Mouse (Mus musculus) embryonic stem cell, embryonic (primary cell): ENCODE measurements at regions not wholly inside any gene's neighbourhood (a gene's known extent, or its start where the extent isn't known, plus 50 kb on each side); places are given as distances from the start of the nearest gene placed in this dataset.

ENCODE experiments used
- CTCF ChIA-PET, 4 experiments: fragments of 300-600 bp in 2 of 4; fragments of 350-600 bp in 2 of 4; sonication (Branson Sonifier 250); formaldehyde crosslinking; loops; one replicate each; lab custom pipeline; 2022; ENCODE audit warnings: inconsistent platforms in 2 of 4; lab: Charles Lee
- POLR2A ChIA-PET, 4 experiments: fragments of 300-600 bp in 2 of 4; fragments of 350-600 bp in 2 of 4; sonication (Branson Sonifier 250); formaldehyde crosslinking; loops; one replicate each; lab custom pipeline; 2022; ENCODE audit warnings: antibody characterized with exemption in 4 of 4, inconsistent platforms in 1 of 4; lab: Charles Lee

GRCm38 (mm10) chr4:105708080-105708796, 81.4 kb upstream of the Gm12728 start:
- CTCF ChIA-PET: no interaction called here

GRCm38 (mm10) chr4:105713956-105714355, 75.7 kb upstream of the Gm12728 start:
- ChIA-PET CTCF (no interaction called here), POLR2A (interaction anchor here in 1 of 4 experiments (0.5 kb wide), 1 partner anchor 818 kb away, joined by 5 read pairs; no protein-coding TSS in a partner anchor)

More at GRCm38 (mm10) chr4:105708080-105708796, 81.4 kb upstream of the Gm12728 start:
- POLR2A ChIA-PET: no interaction called here

DNA sequence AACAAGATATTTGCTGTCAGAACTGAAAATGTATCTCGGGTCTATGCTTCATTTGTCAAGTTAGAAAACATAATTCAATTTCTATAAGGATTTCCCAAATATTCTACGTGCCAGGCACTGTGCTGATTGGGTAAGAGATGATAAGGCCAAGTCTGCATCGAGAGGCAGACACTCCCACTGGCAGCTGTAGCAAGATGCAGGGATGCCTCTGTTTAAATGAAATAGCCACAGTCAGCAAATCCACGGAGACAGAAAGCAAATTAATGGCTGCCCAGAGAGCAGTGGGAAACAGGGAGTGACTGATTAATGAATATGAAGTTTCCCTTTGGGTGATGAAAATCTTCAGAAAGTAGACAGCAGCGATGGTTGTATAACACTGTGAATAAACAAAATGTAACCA, 71.6 kb upstream of the Gm12728 start:
- ChIA-PET POLR2A (no interaction called here), CTCF (no interaction called here)

DNA sequence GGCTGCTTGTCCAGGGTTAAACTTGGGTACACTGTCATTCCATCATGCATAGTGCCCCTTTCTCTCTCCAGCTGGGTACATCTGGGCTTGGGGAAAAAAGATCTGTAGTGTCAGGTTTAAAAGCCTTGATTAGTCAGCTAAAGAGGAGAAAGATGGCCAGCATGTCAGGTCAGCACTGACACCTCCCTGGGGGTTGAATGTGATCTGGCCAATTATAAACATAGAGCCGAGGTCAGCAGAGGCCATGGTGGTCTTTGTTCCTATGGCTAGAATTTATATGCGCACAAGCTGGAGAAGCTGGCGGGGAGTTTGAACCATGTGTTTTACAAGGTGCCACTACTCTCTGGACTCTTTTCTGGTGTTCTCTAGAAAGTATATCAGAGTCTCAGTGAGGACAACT, 61.0 kb upstream of the Gm12728 start:
- CTCF ChIA-PET: no interaction called here
- POLR2A ChIA-PET: no interaction called here

GRCm38 (mm10) chr4:105730900-105731299, 58.8 kb upstream of the Gm12728 start:
- POLR2A ChIA-PET: interaction anchor here in 1 of 4 experiments (0.6 kb wide), 1 partner anchor 409 kb away, joined by 5 read pairs; no protein-coding TSS in a partner anchor
- CTCF ChIA-PET: no interaction called here

GRCm38 (mm10) chr4:105735116-105735515, 54.6 kb upstream of the Gm12728 start:
- ChIA-PET CTCF (interaction anchor here in 2 of 4 experiments (0.9 to 1.5 kb wide), 2 partner anchors 206 to 583 kb away, joined by 3 read pairs; no protein-coding TSS in a partner anchor), POLR2A (interaction anchor here in 1 of 4 experiments (0.9 kb wide), 1 partner anchor 223 kb away, joined by 3 read pairs; no protein-coding TSS in a partner anchor)
